Mouse (Mus musculus): ENCODE results near the gene Slc25a21.

GRCm38 (mm10) chr12:56905652-56906305, 291.5 kb downstream of the Slc25a21 start:
- no peak for TF ChIP-seq CTCF (conservative IDR thresholded peaks at IDR 0.05; ENCODE audit: insufficient read depth, insufficient read length, low read depth, low read length)
- TF ChIP-seq POLR2A (IDR thresholded peaks at IDR 0.05; ENCODE audit: low read depth, low read length) = no peak

Measured in kidney, adult 2 months (tissue).